In the genomic region with DNA sequence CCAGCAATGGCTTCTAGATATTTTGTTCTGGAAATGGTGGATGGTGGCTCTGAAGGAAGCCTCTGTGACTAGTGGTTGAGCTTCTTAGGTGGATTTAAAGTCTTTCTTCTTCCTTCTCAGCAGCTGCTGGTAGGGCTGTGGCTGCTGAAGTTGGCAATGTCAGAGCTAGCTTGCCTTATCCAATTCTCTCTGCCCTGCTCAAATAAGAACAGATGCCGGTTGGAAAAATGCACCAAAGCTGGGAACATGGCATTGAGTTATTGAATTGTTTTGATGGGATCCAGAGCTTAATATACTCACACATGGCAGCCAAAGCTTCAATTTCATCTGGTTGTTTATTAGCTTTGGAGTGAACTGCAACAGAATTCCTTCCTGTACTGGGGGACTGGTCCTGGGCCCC, we compare ENCODE assay signal across 23 mouse cellular contexts.
"Had no signal": no experiment of that assay in that cellular context is flagged by ENCODE, and none has a peak within 500 bp of the region (broad histone marks: within the 10 kb centered on the region; RNA-seq: fewer than 3 reads in every experiment).

No protein-coding gene starts in this region.

- DNase-seq: gastrocnemius, postnatal 14 days; gastrocnemius, postnatal 36 days; heart, adult 2 months; heart, postnatal 14 days; heart, postnatal 36 days; kidney, adult 11 months; kidney, adult 2 months; kidney, adult 9 months; kidney, postnatal 14 days; kidney, postnatal 36 days; liver; liver, embryonic 13.5 days; liver, postnatal 0 days had no signal

- H3K4me3 ChIP-seq: heart, adult 2 months; heart, embryonic 13.5 days; heart, embryonic 15.5 days; hindbrain, embryonic 13.5 days; hindbrain, embryonic 15.5 days; kidney, embryonic 15.5 days; limb, embryonic 10.5 days; limb, embryonic 12.5 days; liver, embryonic 13.5 days; liver, embryonic 15.5 days had no signal

- H3K27ac ChIP-seq: heart, adult 2 months; heart, embryonic 13.5 days; heart, embryonic 15.5 days; hindbrain, embryonic 13.5 days; hindbrain, embryonic 15.5 days; hindbrain, postnatal 0 days; kidney, embryonic 15.5 days; kidney, postnatal 0 days; limb, embryonic 10.5 days; limb, embryonic 12.5 days; liver, embryonic 13.5 days; liver, embryonic 15.5 days had no signal
